In the genomic region with DNA sequence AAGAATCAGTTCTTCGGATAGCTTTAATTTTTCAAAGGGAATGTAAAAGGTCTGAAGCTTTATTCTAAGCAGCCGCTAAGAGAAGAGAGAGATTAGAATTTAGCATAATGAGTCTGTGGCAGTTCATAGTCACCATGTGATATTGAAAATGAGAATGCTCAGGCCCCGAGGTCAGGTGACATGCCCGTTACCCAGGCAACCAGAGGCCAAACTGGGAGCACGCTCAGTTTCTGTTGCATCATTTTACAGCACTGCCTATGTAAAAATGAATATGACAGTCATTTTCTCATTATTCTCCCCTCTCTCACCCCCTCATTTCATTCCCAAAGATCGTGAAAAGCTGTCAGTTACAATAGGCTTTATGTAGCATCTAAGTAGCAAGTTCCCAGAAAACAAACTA, we compare ENCODE assay signal across 11 mouse cellular contexts. TPM values are rescaled to one million over a fixed set of nuclear protein-coding genes. Genes with fewer than 3 reads are reported as not detected.
DNase-seq lines count a peak whose midpoint lies in the region; ATAC-seq and TF ChIP-seq lines count a peak whose summit lies in the region.
"Had no signal": no experiment of that assay in that cellular context is flagged by ENCODE, and none has a peak within 500 bp of the region (broad histone marks: within the 10 kb centered on the region; RNA-seq: fewer than 3 reads in every experiment).

No protein-coding gene starts in this region.

- H3K27ac ChIP-seq in forebrain, embryonic 15.5 days (replicated peaks), result peak overlapping the region; percentile 43
- H3K27ac ChIP-seq in midbrain, embryonic 14.5 days (replicated peaks; ENCODE audit: low read depth, low read length), result peak overlapping the region; percentile 71
- H3K27ac ChIP-seq in stomach, postnatal 0 days (replicated peaks), result no peak overlapping the region
- H3K27ac ChIP-seq in heart, embryonic 11.5 days (ENCODE audit: low read depth, low read length), result no peak overlapping the region
- H3K27ac ChIP-seq: liver, embryonic 13.5 days had no signal

- TF ChIP-seq EP300 in stomach, postnatal 0 days (optimal IDR thresholded peaks at IDR 0.05), result no peak

- no peaks in the 10 kb centered on the region for H3K27me3 ChIP-seq in forebrain, embryonic 15.5 days
- H3K27me3 ChIP-seq in midbrain, embryonic 14.5 days (ENCODE audit: control insufficient read depth, insufficient read depth, low read length), result no peaks in the 10 kb centered on the region
- no peaks in the 10 kb centered on the region for H3K27me3 ChIP-seq in stomach, postnatal 0 days (ENCODE audit: control insufficient read depth, insufficient read depth, low read length)
- H3K27me3 ChIP-seq in heart, embryonic 11.5 days (ENCODE audit: control insufficient read depth, insufficient read depth, low read length), result no peaks in the 10 kb centered on the region
- H3K27me3 ChIP-seq: heart, embryonic 12.5 days; liver, embryonic 13.5 days had no signal

- H3K4me2 ChIP-seq in forebrain, embryonic 15.5 days (replicated peaks), result 0 out of 2 replicates have a peak overlapping the region, but pooled peaks have one; percentile 4
- peak overlapping the region; percentile 9 for H3K4me2 ChIP-seq in midbrain, embryonic 14.5 days (ENCODE audit: low read length)
- no peak overlapping the region for H3K4me2 ChIP-seq in stomach, postnatal 0 days (replicated peaks; ENCODE audit: low read depth)
- H3K4me2 ChIP-seq in heart, embryonic 11.5 days, result no peak overlapping the region
- H3K4me2 ChIP-seq: heart, embryonic 12.5 days; liver, embryonic 13.5 days had no signal

- 7% methylated on average over 6 of the region's 6 CpGs for WGBS in forebrain, embryonic 15.5 days
- 8% methylated on average over 6 of the region's 6 CpGs for WGBS in midbrain, embryonic 14.5 days
- WGBS in stomach, postnatal 0 days, result 63% methylated on average over 6 of the region's 6 CpGs
- WGBS in heart, embryonic 11.5 days (ENCODE audit: insufficient replicate concordance), result 76% methylated on average over 6 of the region's 6 CpGs

- H3K36me3 ChIP-seq in forebrain, embryonic 15.5 days, result no peaks in the 10 kb centered on the region
- H3K36me3 ChIP-seq in midbrain, embryonic 14.5 days (ENCODE audit: control insufficient read depth, insufficient read depth, low read length), result no peaks in the 10 kb centered on the region
- no peaks in the 10 kb centered on the region for H3K36me3 ChIP-seq in stomach, postnatal 0 days (ENCODE audit: control insufficient read depth, insufficient read depth, low read length)
- no peaks in the 10 kb centered on the region for H3K36me3 ChIP-seq in heart, embryonic 11.5 days (ENCODE audit: control insufficient read depth, insufficient read depth, low read length)
- H3K36me3 ChIP-seq: heart, embryonic 12.5 days; liver, embryonic 13.5 days had no signal

- H3K4me1 ChIP-seq in forebrain, embryonic 15.5 days, result peaks cover 24% of the 10 kb centered on the region
- peaks cover 24% of the 10 kb centered on the region for H3K4me1 ChIP-seq in midbrain, embryonic 14.5 days (ENCODE audit: control insufficient read depth, insufficient read depth, low read length)
- H3K4me1 ChIP-seq in stomach, postnatal 0 days (replicated peaks; ENCODE audit: control insufficient read depth, insufficient read depth), result no peaks in the 10 kb centered on the region
- no peaks in the 10 kb centered on the region for H3K4me1 ChIP-seq in heart, embryonic 11.5 days (ENCODE audit: control insufficient read depth, insufficient read depth, low read length)
- H3K4me1 ChIP-seq: heart, embryonic 12.5 days; liver, embryonic 13.5 days had no signal

- peak; percentile 61 for ATAC-seq in forebrain, embryonic 15.5 days (replicated peaks)
- peak; percentile 68; the same call in 1 of the 2 replicates for ATAC-seq in midbrain, embryonic 14.5 days (ENCODE audit: low FRiP score, low TSS enrichment)
- no peak for ATAC-seq in stomach, postnatal 0 days (ENCODE audit: low FRiP score, low TSS enrichment)
- ATAC-seq in heart, embryonic 11.5 days (replicated peaks; ENCODE audit: insufficient number of reproducible peaks, low FRiP score, low TSS enrichment), result no peak

- DNase-seq in heart, adult 11 months, result peak; percentile 71
- DNase-seq in heart, postnatal 36 days, result no peak
- DNase-seq in brain, adult 2 months (ENCODE audit: low read depth, low spot score), result peak; percentile 66
- DNase-seq in midbrain, embryonic 14.5 days, result peak; percentile 87
- DNase-seq in stomach, postnatal 0 days (ENCODE audit: low spot score), result no peak
- no peak for DNase-seq in kidney, postnatal 14 days
- DNase-seq: kidney, adult 2 months; liver, embryonic 13.5 days had no signal

- intact Hi-C loops in heart, postnatal 36 days (cut with DNase I), result no loop called here

- no peaks in the 10 kb centered on the region for H3K9me3 ChIP-seq in forebrain, embryonic 15.5 days
- no peaks in the 10 kb centered on the region for H3K9me3 ChIP-seq in midbrain, embryonic 14.5 days (ENCODE audit: control insufficient read depth, low read length)
- no peaks in the 10 kb centered on the region for H3K9me3 ChIP-seq in stomach, postnatal 0 days (ENCODE audit: control insufficient read depth, low read length)
- no peaks in the 10 kb centered on the region for H3K9me3 ChIP-seq in heart, embryonic 11.5 days (replicated peaks; ENCODE audit: control insufficient read depth, low read length)
- H3K9me3 ChIP-seq: heart, embryonic 12.5 days; liver, embryonic 13.5 days had no signal

- H3K4me3 ChIP-seq in forebrain, embryonic 15.5 days, result no peak overlapping the region
- no peak overlapping the region for H3K4me3 ChIP-seq in midbrain, embryonic 14.5 days (replicated peaks; ENCODE audit: low read depth, low read length)
- H3K4me3 ChIP-seq in stomach, postnatal 0 days (ENCODE audit: low read depth, low read length), result no peak overlapping the region
- H3K4me3 ChIP-seq in heart, embryonic 11.5 days (ENCODE audit: low read depth, low read length), result no peak overlapping the region
- H3K4me3 ChIP-seq: heart, embryonic 12.5 days; liver, embryonic 13.5 days had no signal

- no peak for TF ChIP-seq CTCF in stomach, postnatal 0 days (IDR thresholded peaks at IDR 0.05; ENCODE audit: low read depth)

- H3K9ac ChIP-seq in forebrain, embryonic 15.5 days (replicated peaks), result no peak overlapping the region
- no peak overlapping the region for H3K9ac ChIP-seq in midbrain, embryonic 14.5 days (replicated peaks; ENCODE audit: low read length)
- no peak overlapping the region for H3K9ac ChIP-seq in stomach, postnatal 0 days (ENCODE audit: low read length)
- no peak overlapping the region for H3K9ac ChIP-seq in heart, embryonic 11.5 days (ENCODE audit: low read depth, low read length)
- H3K9ac ChIP-seq: heart, embryonic 12.5 days; liver, embryonic 13.5 days had no signal

RNA-seq across cellular contexts. Expression of a gene that starts 42.3 kb away (rescaled TPM):
- total RNA-seq in heart, postnatal 36 days (2021), result not detected
- 0.17 TPM in 1 of 2 replicates, not detected in the other for polyA plus RNA-seq in forebrain, embryonic 15.5 days (2015; fragmentation: Nextera tagmentation; extraction: Ambion mirVana)
- not detected in 2 replicates for polyA plus RNA-seq in midbrain, embryonic 14.5 days (2014; fragmentation: Nextera tagmentation; extraction: Ambion mirVana)
- not detected in 2 replicates for polyA plus RNA-seq in stomach, postnatal 0 days (2015; fragmentation: Nextera tagmentation; extraction: Ambion mirVana)
- polyA plus RNA-seq in heart, embryonic 11.5 days (2014; fragmentation: Nextera tagmentation; extraction: Ambion mirVana), result not detected in 2 replicates
- polyA plus RNA-seq: heart, embryonic 12.5 days; kidney, adult 2 months; liver, embryonic 13.5 days had no signal

Comparison
In these comparisons a context has a peak if more than half of its experiments do, and no peak if none do; other contexts are left out.
1. DNase-seq: peak in heart, adult 11 months (single experiment), brain, adult 2 months (single experiment) and midbrain, embryonic 14.5 days (single experiment); none in heart, postnatal 36 days (0 of 2), stomach, postnatal 0 days (single experiment) and kidney, postnatal 14 days (single experiment).
2. ATAC-seq: peak in forebrain, embryonic 15.5 days (single experiment) and midbrain, embryonic 14.5 days (single experiment); none in stomach, postnatal 0 days (single experiment) and heart, embryonic 11.5 days (single experiment).
3. H3K27ac ChIP-seq: peak in forebrain, embryonic 15.5 days (single experiment) and midbrain, embryonic 14.5 days (single experiment); none in stomach, postnatal 0 days (single experiment) and heart, embryonic 11.5 days (single experiment).
4. H3K4me2 ChIP-seq: peak in forebrain, embryonic 15.5 days (single experiment) and midbrain, embryonic 14.5 days (single experiment); none in stomach, postnatal 0 days (single experiment) and heart, embryonic 11.5 days (single experiment).